ENCODE assay signal across 11 mouse cellular contexts in genomic region chr2:122337291-122337690, GRCm38 (mm10). TPM values are rescaled to one million over a fixed set of nuclear protein-coding genes. Genes with fewer than 3 reads are reported as not detected.
A peak's percentile ranks its signal among the peaks of the same experiment; 100 is the strongest.
DNase-seq lines count a peak whose midpoint lies in the region; ATAC-seq and TF ChIP-seq lines count a peak whose summit lies in the region.
"Had no signal": no experiment of that assay in that cellular context is flagged by ENCODE, and none has a peak within 500 bp of the region (broad histone marks: within the 10 kb centered on the region; RNA-seq: fewer than 3 reads in every experiment).

No protein-coding gene starts in this region.

- TF ChIP-seq CTCF in ES-Bruce4 (IDR thresholded peaks at IDR 0.05; ENCODE audit: low read depth, low read length) = no peak

- H3K9ac ChIP-seq in forebrain, embryonic 11.5 days (ENCODE audit: low read length) = no peak overlapping the region
- no peak overlapping the region for H3K9ac ChIP-seq in ES-Bruce4 (ENCODE audit: low read depth, poor library complexity, severe bottlenecking)
- 0 out of 2 replicates have a peak overlapping the region, but pooled peaks have one; percentile 19 for H3K9ac ChIP-seq in forebrain, embryonic 16.5 days (replicated peaks; ENCODE audit: low read depth, low read length)
- H3K9ac ChIP-seq in liver, embryonic 12.5 days = no peak overlapping the region

- TF ChIP-seq POLR2A in ES-Bruce4 (IDR thresholded peaks at IDR 0.05; ENCODE audit: insufficient read depth, low read length) = no peak

- H3K4me3 ChIP-seq in forebrain, embryonic 10.5 days = peak overlapping the region; percentile 25; the same call in 1 of the 2 replicates
- H3K4me3 ChIP-seq in forebrain, embryonic 11.5 days (ENCODE audit: low read depth, low read length) = no peak overlapping the region
- H3K4me3 ChIP-seq in ES-Bruce4 (ENCODE audit: low read depth, low read length) = peak overlapping the region; percentile 12; the same call in 1 of the 2 replicates
- peak overlapping the region; percentile 19 for H3K4me3 ChIP-seq in forebrain, embryonic 16.5 days (replicated peaks; ENCODE audit: low read length)
- H3K4me3 ChIP-seq in midbrain, embryonic 10.5 days = peak overlapping the region; percentile 31; the same call in 1 of the 2 replicates
- H3K4me3 ChIP-seq in liver, embryonic 12.5 days = no peak overlapping the region

- DNase-seq in forebrain, embryonic 10.5 days (ENCODE audit: extremely low spot score, low spot score) = no peak
- no peak for DNase-seq in forebrain, embryonic 11.5 days (ENCODE audit: low spot score)
- no peak for DNase-seq in midbrain, embryonic 10.5 days (ENCODE audit: low spot score)
- no peak for DNase-seq in thymus, adult 18-20 months
- DNase-seq in right cerebral cortex, adult 18-20 months = no peak
- DNase-seq: gastrocnemius, postnatal 10 days; lung, adult 18-20 months had no signal

- 60% methylated on average over 21 of the region's 21 CpGs for whole genome bisulfite sequencing in forebrain, embryonic 10.5 days
- 60% methylated on average over 21 of the region's 21 CpGs for WGBS in forebrain, embryonic 11.5 days
- 70% methylated on average over 20 of the region's 21 CpGs for WGBS in forebrain, embryonic 16.5 days
- 62% methylated on average over 21 of the region's 21 CpGs for WGBS in midbrain, embryonic 10.5 days
- WGBS in liver, embryonic 12.5 days (ENCODE audit: insufficient replicate concordance) = 45% methylated on average over 21 of the region's 21 CpGs

- H3K27ac ChIP-seq in forebrain, embryonic 10.5 days = no peak overlapping the region
- no peak overlapping the region for H3K27ac ChIP-seq in forebrain, embryonic 11.5 days (ENCODE audit: low read depth, low read length)
- H3K27ac ChIP-seq in ES-Bruce4 (ENCODE audit: insufficient read depth, low read length) = no peak overlapping the region
- no peak overlapping the region for H3K27ac ChIP-seq in forebrain, embryonic 16.5 days (ENCODE audit: low read length)
- no peak overlapping the region for H3K27ac ChIP-seq in midbrain, embryonic 10.5 days (replicated peaks)
- no peak overlapping the region for H3K27ac ChIP-seq in liver, embryonic 12.5 days

- no peak for TF ChIP-seq EP300 in ES-Bruce4 (IDR thresholded peaks at IDR 0.05; ENCODE audit: insufficient read depth, low read depth, low read length)

- no peak overlapping the region for H3K4me2 ChIP-seq in forebrain, embryonic 11.5 days (ENCODE audit: low read depth, low read length, severe bottlenecking)
- H3K4me2 ChIP-seq in forebrain, embryonic 16.5 days (ENCODE audit: low read length) = peak overlapping the region; percentile 29
- no peak overlapping the region for H3K4me2 ChIP-seq in liver, embryonic 12.5 days

- H3K36me3 ChIP-seq in forebrain, embryonic 10.5 days (replicated peaks) = no peaks in the 10 kb centered on the region
- no peaks in the 10 kb centered on the region for H3K36me3 ChIP-seq in forebrain, embryonic 11.5 days (ENCODE audit: control insufficient read depth, insufficient read depth, low read length)
- no peaks in the 10 kb centered on the region for H3K36me3 ChIP-seq in ES-Bruce4 (ENCODE audit: control insufficient read depth, insufficient read depth, low read length, poor library complexity, severe bottlenecking)
- no peaks in the 10 kb centered on the region for H3K36me3 ChIP-seq in forebrain, embryonic 16.5 days (ENCODE audit: control insufficient read depth, insufficient read depth)
- no peaks in the 10 kb centered on the region for H3K36me3 ChIP-seq in midbrain, embryonic 10.5 days
- no peaks in the 10 kb centered on the region for H3K36me3 ChIP-seq in liver, embryonic 12.5 days

- no peaks in the 10 kb centered on the region for H3K9me3 ChIP-seq in forebrain, embryonic 10.5 days
- H3K9me3 ChIP-seq in forebrain, embryonic 11.5 days (ENCODE audit: control insufficient read depth, low read length) = no peaks in the 10 kb centered on the region
- H3K9me3 ChIP-seq in ES-Bruce4 (replicated peaks; ENCODE audit: control insufficient read depth, insufficient read depth, low read length, poor library complexity, severe bottlenecking) = no peaks in the 10 kb centered on the region
- no peaks in the 10 kb centered on the region for H3K9me3 ChIP-seq in forebrain, embryonic 16.5 days (ENCODE audit: control insufficient read depth, low read length)
- no peaks in the 10 kb centered on the region for H3K9me3 ChIP-seq in midbrain, embryonic 10.5 days (replicated peaks)
- H3K9me3 ChIP-seq in liver, embryonic 12.5 days (replicated peaks) = no peaks in the 10 kb centered on the region

- H3K27me3 ChIP-seq in forebrain, embryonic 10.5 days (ENCODE audit: poor library complexity, severe bottlenecking) = peaks cover 12% of the 10 kb centered on the region; the same call in 1 of the 2 replicates
- no peaks in the 10 kb centered on the region for H3K27me3 ChIP-seq in forebrain, embryonic 11.5 days (ENCODE audit: control insufficient read depth, insufficient read depth, low read length)
- H3K27me3 ChIP-seq in ES-Bruce4 (ENCODE audit: control insufficient read depth, insufficient read depth, low read length, poor library complexity, severe bottlenecking) = no peaks in the 10 kb centered on the region
- no peaks in the 10 kb centered on the region for H3K27me3 ChIP-seq in forebrain, embryonic 16.5 days (replicated peaks; ENCODE audit: control insufficient read depth, insufficient read depth, low read length)
- peaks cover 17% of the 10 kb centered on the region; the same call in 1 of the 2 replicates for H3K27me3 ChIP-seq in midbrain, embryonic 10.5 days (ENCODE audit: low read depth, poor library complexity, severe bottlenecking)
- H3K27me3 ChIP-seq in liver, embryonic 12.5 days (replicated peaks) = peaks cover 46% of the 10 kb centered on the region

- no peak for ATAC-seq in forebrain, embryonic 11.5 days (replicated peaks; ENCODE audit: low FRiP score)
- 0 out of 2 replicates have a peak, but pooled peaks have one; percentile 28 for ATAC-seq in forebrain, embryonic 16.5 days
- ATAC-seq in liver, embryonic 12.5 days = no peak
- ATAC-seq: inflammation-experienced regulatory T-cells, adult 6 months had no signal

- H3K4me1 ChIP-seq in forebrain, embryonic 10.5 days = no peaks in the 10 kb centered on the region
- no peaks in the 10 kb centered on the region for H3K4me1 ChIP-seq in forebrain, embryonic 11.5 days (replicated peaks; ENCODE audit: control insufficient read depth, insufficient read depth, low read length)
- H3K4me1 ChIP-seq in ES-Bruce4 (ENCODE audit: control insufficient read depth, insufficient read depth, low read length) = peaks cover 5% of the 10 kb centered on the region
- no peaks in the 10 kb centered on the region for H3K4me1 ChIP-seq in forebrain, embryonic 16.5 days (replicated peaks; ENCODE audit: control insufficient read depth, insufficient read depth, low read length)
- H3K4me1 ChIP-seq in midbrain, embryonic 10.5 days = no peaks in the 10 kb centered on the region; the same call in 1 of the 2 replicates
- H3K4me1 ChIP-seq in liver, embryonic 12.5 days = no peaks in the 10 kb centered on the region

RNA-seq across cellular contexts. Expression of gene Duox1, which starts 21.8 kb away (rescaled TPM):
- 0.05 TPM in 1 of 2 replicates, not detected in the other for polyA plus RNA-seq in forebrain, embryonic 10.5 days (2016; fragmentation: Nextera tagmentation; extraction: Ambion mirVana)
- polyA plus RNA-seq in forebrain, embryonic 11.5 days (2014; fragmentation: Nextera tagmentation; extraction: Ambion mirVana) = 0.05 TPM in 1 of 2 replicates, not detected in the other
- not detected in 2 replicates for polyA plus RNA-seq in ES-Bruce4 (2011; ENCODE audit: insufficient read depth, insufficient read length, low read depth, missing spikeins)
- polyA plus RNA-seq in forebrain, embryonic 16.5 days (2015; fragmentation: Nextera tagmentation; extraction: Ambion mirVana) = 0.10 and 0.11 TPM in 2 replicates
- polyA plus RNA-seq in midbrain, embryonic 10.5 days (2016; fragmentation: Nextera tagmentation; extraction: Ambion mirVana) = 0.02 TPM in 2 replicates
- polyA plus RNA-seq in liver, embryonic 12.5 days (2016; fragmentation: Nextera tagmentation; extraction: Ambion mirVana) = not detected in 2 replicates
- polyA plus RNA-seq: inflammation-experienced regulatory T-cells, adult 6 months had no signal

RNA-seq across cellular contexts. Expression of gene Duoxa1, which starts 23.8 kb away (rescaled TPM):
- not detected in 2 replicates for polyA plus RNA-seq in forebrain, embryonic 10.5 days (2016; fragmentation: Nextera tagmentation; extraction: Ambion mirVana)
- polyA plus RNA-seq in forebrain, embryonic 11.5 days (2014; fragmentation: Nextera tagmentation; extraction: Ambion mirVana) = not detected in 2 replicates
- not detected in 2 replicates for polyA plus RNA-seq in ES-Bruce4 (2011; ENCODE audit: insufficient read depth, insufficient read length, low read depth, missing spikeins)
- polyA plus RNA-seq in forebrain, embryonic 16.5 days (2015; fragmentation: Nextera tagmentation; extraction: Ambion mirVana) = 0.12 TPM in 1 of 2 replicates, not detected in the other
- polyA plus RNA-seq in midbrain, embryonic 10.5 days (2016; fragmentation: Nextera tagmentation; extraction: Ambion mirVana) = not detected in 2 replicates
- not detected in 2 replicates for polyA plus RNA-seq in liver, embryonic 12.5 days (2016; fragmentation: Nextera tagmentation; extraction: Ambion mirVana)
- polyA plus RNA-seq: inflammation-experienced regulatory T-cells, adult 6 months had no signal

RNA-seq across cellular contexts. Expression of gene Shf, which starts 31.7 kb away (rescaled TPM):
- polyA plus RNA-seq in forebrain, embryonic 10.5 days (2016; fragmentation: Nextera tagmentation; extraction: Ambion mirVana) = 3.3 and 4.6 TPM in 2 replicates
- 5.2 and 6.9 TPM in 2 replicates for polyA plus RNA-seq in forebrain, embryonic 11.5 days (2014; fragmentation: Nextera tagmentation; extraction: Ambion mirVana)
- 3.7 and 6.0 TPM in 2 replicates for polyA plus RNA-seq in ES-Bruce4 (2011; ENCODE audit: insufficient read depth, insufficient read length, low read depth, missing spikeins)
- polyA plus RNA-seq in forebrain, embryonic 16.5 days (2015; fragmentation: Nextera tagmentation; extraction: Ambion mirVana) = 6.6 and 9.5 TPM in 2 replicates
- polyA plus RNA-seq in midbrain, embryonic 10.5 days (2016; fragmentation: Nextera tagmentation; extraction: Ambion mirVana) = 5.8 and 7.9 TPM in 2 replicates
- polyA plus RNA-seq in liver, embryonic 12.5 days (2016; fragmentation: Nextera tagmentation; extraction: Ambion mirVana) = 2.0 TPM in 2 replicates

RNA-seq across cellular contexts. Expression of gene Duoxa2, which starts 38.6 kb away (rescaled TPM):
- polyA plus RNA-seq in forebrain, embryonic 10.5 days (2016; fragmentation: Nextera tagmentation; extraction: Ambion mirVana) = not detected in 2 replicates
- not detected in 2 replicates for polyA plus RNA-seq in forebrain, embryonic 11.5 days (2014; fragmentation: Nextera tagmentation; extraction: Ambion mirVana)
- polyA plus RNA-seq in ES-Bruce4 (2011; ENCODE audit: insufficient read depth, insufficient read length, low read depth, missing spikeins) = not detected in 2 replicates
- polyA plus RNA-seq in forebrain, embryonic 16.5 days (2015; fragmentation: Nextera tagmentation; extraction: Ambion mirVana) = not detected in 2 replicates
- not detected in 2 replicates for polyA plus RNA-seq in midbrain, embryonic 10.5 days (2016; fragmentation: Nextera tagmentation; extraction: Ambion mirVana)
- polyA plus RNA-seq in liver, embryonic 12.5 days (2016; fragmentation: Nextera tagmentation; extraction: Ambion mirVana) = not detected in 2 replicates
- polyA plus RNA-seq: inflammation-experienced regulatory T-cells, adult 6 months had no signal

RNA-seq across cellular contexts. Expression of gene Duox2, which starts 39.0 kb away (rescaled TPM):
- polyA plus RNA-seq in forebrain, embryonic 10.5 days (2016; fragmentation: Nextera tagmentation; extraction: Ambion mirVana) = not detected in 2 replicates
- polyA plus RNA-seq in forebrain, embryonic 11.5 days (2014; fragmentation: Nextera tagmentation; extraction: Ambion mirVana) = not detected in 2 replicates
- polyA plus RNA-seq in ES-Bruce4 (2011; ENCODE audit: insufficient read depth, insufficient read length, low read depth, missing spikeins) = not detected in 2 replicates
- not detected in 2 replicates for polyA plus RNA-seq in forebrain, embryonic 16.5 days (2015; fragmentation: Nextera tagmentation; extraction: Ambion mirVana)
- polyA plus RNA-seq in midbrain, embryonic 10.5 days (2016; fragmentation: Nextera tagmentation; extraction: Ambion mirVana) = not detected in 2 replicates
- polyA plus RNA-seq in liver, embryonic 12.5 days (2016; fragmentation: Nextera tagmentation; extraction: Ambion mirVana) = not detected in 2 replicates
- polyA plus RNA-seq: inflammation-experienced regulatory T-cells, adult 6 months had no signal

Comparison
In these comparisons a context has a peak if more than half of its experiments do, and no peak if none do; other contexts are left out.
1. H3K4me3 ChIP-seq: peak in forebrain, embryonic 10.5 days (single experiment), ES-Bruce4 (single experiment), forebrain, embryonic 16.5 days (single experiment) and midbrain, embryonic 10.5 days (single experiment); none in forebrain, embryonic 11.5 days (single experiment) and liver, embryonic 12.5 days (single experiment).